Mouse (Mus musculus): ENCODE data around the gene Cacna1c.

Gene Cacna1c

DNA sequence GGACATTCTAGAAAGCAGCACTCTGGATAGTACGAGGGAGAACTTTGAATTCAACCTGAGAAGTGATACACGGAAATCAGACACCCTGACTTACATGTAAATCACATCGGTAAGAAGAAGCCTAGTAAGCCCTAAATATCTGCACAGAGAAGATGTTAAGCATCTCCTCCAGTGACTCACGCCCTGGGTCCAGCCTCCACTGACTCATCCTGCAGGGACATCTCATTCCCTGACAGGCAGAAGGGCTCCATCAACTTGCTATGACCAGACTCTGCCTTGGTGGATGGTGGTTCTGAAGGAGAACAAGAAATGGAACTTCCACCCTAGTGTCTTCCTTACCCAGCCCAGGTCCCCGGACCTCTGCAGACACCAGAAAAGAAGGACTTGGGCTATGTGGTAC, 191.6 kb downstream of the Cacna1c start:
- no peak for DNase-seq (ENCODE audit: low spot score)

DNA sequence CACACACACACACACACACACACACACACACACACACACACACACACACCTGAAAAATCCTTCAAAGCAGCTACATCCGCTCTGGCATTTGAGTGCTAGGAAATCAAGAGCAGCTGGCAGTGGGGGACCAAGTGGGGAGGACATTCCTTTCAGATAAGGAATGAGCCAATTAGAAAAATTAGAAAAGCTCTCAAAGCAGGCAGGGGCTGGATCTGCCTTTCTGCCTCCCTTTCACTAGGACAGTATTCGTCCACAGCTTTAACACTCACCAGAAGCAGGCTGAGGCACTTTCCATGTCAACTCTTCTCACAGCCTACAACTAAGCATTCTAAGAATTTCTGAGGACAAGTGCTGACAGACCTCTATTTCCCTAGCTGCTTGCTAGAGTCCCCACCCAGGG, 194.8 kb downstream of the Cacna1c start:
- no peak for DNase-seq (ENCODE audit: low spot score)

DNA sequence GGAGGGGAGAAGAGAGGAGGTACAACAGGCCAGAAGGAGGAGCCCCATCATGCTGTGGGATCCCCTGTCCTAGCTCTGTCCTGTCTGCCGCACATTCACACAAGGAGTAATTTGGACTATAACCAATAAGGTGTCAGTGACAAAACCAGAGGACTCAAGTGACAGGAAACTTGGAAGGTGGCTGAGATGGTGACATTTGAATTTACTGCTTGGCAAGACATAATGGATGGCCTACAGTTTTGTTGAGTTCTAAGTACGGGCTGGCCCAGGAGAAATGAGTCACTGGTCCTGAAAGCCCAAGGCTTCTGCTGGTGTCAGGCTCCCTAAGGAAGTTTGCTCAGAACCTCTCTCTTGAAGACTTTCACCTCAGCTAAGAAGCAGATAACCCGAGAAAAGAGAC, 196.0 kb downstream of the Cacna1c start:
- DNase-seq (ENCODE audit: low spot score), result no peak

DNA sequence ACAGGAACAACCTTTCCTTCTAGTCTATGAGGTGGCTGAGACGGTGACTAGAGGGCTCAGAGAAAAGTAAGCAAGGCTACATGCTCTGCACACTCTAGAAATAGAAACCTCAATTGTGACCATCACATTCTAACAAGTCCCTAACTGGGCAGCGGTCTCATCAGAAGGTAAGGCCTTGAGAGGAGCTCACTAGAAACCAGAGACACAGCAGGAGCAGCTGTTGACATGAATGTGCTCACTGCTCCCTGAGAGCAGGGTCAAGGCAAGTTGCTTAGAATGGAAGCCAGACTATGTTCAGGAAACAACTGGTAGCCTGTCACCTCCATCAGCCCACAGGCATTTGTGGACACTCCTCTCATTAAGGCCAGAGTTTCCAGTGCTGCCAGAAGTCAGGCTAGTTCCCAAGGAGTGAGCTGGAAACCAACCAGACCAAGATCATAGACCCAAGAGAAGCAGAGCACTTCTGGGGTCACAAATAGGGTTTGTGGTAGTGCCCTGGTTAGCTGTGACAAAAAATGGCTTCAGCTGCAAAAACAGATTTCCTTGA, 196.8 kb downstream of the Cacna1c start:
- DNase-seq (ENCODE audit: low spot score), result no peak

DNA sequence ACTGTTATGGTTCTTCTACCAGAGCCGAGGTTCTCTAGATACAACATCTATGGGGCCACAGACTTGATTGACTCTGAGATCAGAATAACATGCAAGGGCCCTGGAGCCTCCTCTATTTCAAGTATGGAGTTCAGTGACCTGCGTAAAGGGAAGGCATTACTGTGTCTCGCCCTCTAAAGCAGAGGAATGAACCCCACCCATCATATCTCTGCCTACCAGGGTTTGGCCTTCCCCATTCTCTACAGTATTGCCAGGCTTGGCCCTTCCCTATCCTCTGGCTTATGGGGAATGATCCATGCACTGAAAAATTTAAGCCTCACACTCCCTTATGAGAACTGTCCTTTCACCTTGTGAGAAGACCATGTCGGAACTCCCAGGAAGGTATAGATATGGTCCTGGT, 198.8 kb downstream of the Cacna1c start:
- no peak for DNase-seq (ENCODE audit: low spot score)

DNA sequence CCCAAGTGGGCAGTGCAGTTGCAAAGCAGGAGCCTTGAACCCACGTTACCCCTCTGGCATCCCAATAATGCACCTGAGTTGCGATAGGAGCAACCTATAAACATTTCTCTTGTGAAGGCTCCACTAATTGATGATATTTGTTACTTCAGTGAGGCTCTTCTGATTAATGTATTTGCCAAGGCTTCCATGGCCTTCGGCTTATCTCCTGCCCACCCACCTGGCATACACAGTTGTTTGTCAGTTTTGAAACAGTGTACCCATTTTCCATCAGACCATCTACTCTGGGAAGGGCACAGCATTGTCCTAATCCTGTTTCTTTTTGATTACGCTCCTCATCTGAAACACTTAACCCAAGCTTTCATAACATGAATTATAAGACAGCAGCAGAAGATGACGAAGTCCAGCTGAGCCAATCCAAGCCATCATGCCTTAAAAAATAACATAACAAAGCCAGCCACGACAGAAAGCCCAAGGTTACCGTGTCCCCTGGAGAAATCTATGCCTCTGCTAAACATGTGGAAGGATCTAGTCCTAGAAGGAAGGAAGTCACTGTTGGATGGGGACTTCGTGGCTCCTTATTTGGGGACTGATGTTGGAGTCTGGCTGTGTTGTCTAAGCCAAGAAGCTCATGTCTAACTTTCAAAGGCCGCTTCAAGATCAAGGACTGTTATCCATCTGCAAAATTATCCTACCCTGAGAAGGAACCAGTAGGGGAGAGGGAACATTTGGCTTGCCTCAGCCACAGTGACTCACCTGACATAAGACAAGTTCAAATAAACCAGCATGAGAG, 201.8 kb downstream of the Cacna1c start:
- no peak for DNase-seq (ENCODE audit: low spot score)

DNA sequence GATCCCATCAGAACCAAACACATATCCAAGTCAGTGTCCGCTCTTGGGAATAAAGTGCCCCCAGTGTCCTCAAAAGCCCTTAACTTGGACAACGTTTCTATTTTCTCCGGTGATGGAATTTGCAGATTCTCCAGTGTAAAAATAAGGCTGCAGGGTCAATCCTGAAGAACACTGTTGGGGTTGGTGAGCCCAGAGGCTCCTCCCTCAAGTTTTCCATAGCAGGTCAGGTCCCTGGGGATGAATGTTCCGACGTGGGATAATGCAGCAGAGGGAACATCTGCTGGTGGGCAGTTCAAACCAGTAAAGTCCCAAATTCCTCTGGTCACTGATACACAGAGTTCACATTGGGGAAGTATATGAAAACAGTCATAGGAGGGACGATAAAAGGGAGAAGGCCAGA, 203.8 kb downstream of the Cacna1c start:
- DNase-seq (ENCODE audit: low spot score), result no peak

DNA sequence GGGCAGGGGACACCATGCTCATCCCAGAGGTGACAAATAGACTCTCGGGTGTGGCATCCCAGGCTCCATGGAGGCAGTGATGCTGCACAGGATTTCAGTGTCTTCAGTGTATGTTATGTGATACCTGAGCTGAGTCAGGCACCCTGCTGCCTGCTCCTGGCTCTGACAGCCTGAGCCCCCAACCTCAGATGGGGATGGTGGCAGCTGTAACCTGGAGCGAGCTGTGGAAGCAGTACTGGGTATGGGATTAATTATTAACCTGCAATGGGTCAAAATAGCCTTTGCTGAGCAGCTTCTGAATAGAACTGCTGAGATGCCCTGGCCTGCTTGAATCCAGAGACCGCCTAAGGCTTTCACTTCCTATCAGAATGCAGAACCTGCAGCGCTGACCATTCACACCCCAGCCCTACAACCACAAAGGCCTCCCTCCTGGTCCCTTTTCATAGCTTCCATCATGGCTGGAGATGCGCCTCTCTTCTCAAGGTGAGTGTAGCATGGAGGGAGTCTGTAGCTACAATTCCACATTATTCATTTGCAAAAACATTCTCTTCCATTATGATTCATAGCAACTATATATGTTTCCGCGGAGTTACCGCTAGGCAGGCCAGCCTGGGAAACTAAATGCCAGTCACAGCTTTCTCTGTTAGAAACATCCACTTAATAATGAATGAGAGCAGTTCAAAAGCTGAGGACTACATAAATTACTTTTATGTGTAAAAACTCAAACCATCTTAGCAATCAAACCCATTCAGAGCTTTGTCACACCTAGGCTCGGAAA, 206.0 kb downstream of the Cacna1c start:
- no peak for DNase-seq (ENCODE audit: low spot score)

DNA sequence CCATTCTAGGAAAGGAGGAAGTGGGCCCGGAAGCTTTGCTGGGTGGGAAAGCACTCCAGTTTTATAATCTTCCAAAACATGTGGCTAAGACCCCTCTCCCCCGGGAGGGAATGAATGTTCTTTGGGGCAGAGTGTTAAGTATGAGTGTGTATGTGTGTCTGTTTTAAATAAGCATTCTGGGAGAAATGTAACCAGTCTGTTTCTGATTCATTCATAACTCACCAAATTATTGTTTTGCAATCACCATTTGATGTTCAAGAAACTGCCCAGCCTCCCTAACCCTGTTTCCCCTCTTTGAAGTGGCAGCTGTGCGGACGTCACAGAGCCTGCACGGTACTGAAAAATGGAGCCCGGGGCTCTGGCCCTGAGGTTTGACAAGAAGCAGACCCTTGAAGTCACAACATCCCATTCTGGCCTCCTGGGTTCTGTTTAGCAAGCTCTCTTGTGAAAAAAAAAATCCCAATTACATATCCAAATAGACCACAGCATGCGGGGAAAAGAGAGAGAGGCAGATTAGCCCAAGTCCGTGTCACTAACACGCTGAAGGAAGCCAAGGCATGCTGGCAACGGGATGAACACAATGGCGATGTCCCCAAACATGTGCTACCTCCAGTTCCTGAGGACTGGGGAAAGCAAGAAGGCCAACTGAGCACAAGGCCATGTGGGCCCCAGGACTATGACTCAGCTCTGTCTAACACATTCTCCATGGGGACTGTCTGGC, 211.9 kb downstream of the Cacna1c start:
- no peak for DNase-seq (ENCODE audit: low spot score)

DNA sequence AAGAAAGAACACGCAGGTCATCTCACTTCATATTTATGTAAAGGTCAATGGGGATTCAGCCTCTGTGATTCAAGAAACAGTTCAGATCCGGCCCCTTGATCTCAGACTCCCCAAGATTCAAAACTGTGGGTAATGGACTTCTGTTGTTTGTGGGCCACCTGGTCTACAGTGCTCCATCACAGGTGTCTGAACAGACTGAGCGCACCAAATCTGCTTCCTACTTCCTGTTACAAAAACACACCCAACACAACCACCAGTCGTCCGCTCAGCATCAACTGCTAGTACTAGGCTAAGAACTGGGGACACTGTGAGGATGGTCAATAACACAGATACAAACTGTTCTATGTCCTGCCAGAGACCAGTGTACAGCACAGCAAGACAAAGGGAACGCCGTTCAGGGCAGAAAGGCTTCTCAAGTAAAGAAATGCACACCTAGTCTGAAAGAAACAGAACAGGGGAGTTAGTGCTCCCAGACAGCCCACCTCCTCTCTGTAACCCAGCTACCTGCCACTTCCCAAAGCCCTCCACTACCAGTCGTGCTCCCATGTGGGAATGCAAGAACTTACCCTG, 212.7 kb downstream of the Cacna1c start:
- no peak for DNase-seq (ENCODE audit: low spot score)

DNA sequence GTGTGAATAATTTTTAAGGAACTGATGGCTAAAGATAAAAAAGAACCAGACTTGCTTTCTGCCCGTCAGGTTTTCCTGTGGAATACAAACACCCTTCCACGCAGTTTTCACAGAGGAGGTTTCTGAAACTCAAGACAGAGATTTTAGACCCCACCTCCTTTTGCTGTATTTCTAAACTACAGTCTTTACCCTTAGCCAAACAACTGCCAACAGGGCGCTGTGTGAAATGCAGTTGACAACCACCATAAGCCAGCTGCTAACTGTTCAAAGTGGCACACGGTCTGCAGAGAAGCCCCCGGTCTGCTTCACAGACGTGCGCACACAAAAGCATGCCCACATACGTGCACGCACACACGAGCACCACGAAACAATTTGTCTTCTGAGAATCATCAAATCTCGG, 216.0 kb downstream of the Cacna1c start:
- no peak for DNase-seq (ENCODE audit: low spot score)

DNA sequence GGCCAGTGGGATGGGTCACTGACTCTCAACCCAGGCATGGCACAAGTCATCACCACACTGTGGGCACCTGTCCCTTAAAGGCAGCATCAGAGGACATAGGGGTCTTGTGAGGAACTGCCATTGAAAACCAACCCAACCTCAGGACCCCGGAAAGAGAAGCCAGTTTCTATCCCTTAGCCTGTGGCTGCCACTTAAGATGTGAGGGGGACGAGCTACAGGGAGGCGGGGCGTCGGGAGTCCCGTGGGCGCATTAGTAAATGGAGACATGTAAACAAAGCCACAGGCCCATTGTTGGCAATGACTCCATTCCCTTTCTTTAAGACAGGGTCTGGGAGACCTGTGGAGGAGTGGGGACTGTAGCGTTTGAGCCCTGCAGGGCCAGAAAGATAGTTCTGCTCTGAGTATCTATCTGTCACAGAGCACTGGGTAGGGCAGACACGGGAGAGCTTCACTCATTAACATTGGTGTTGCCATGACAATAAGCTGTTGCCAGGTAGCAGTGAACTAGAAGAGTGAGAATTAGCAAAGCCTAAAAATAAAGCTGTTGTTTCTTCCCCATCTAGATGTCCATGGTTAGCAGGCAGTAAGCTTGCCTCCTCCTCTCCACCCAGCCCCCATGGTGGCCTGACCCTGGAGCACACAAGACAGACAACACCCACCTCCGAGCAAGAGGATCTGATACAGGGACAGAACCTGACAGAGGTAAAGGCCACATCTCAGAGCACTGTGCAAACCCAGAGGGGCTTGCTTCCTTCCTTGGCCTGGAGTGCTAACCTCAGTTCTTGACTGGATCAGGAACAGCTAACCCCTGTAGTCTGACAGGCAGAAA, 218.6 kb downstream of the Cacna1c start:
- DNase-seq (ENCODE audit: low spot score), result peak; percentile 17

DNA sequence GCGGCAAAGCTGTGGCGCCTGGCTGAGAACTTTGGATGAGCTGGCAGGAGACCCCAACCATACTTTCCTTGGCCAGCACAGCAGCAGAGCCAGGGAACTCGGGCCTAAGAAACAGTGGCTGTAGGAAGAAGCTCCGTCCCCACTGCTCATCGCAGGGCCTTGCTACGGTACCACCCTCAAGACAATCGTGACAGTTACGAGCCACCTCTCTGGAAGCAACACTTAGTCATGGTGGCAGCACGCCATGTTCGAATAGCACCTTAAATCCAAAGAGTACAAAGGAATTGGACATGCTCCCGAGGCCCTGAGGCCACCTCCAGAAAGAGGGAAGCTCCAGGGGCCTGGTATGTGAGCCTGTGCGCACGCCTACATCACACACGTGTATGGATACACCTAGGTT, 219.6 kb downstream of the Cacna1c start:
- no peak for DNase-seq (ENCODE audit: low spot score)

DNA sequence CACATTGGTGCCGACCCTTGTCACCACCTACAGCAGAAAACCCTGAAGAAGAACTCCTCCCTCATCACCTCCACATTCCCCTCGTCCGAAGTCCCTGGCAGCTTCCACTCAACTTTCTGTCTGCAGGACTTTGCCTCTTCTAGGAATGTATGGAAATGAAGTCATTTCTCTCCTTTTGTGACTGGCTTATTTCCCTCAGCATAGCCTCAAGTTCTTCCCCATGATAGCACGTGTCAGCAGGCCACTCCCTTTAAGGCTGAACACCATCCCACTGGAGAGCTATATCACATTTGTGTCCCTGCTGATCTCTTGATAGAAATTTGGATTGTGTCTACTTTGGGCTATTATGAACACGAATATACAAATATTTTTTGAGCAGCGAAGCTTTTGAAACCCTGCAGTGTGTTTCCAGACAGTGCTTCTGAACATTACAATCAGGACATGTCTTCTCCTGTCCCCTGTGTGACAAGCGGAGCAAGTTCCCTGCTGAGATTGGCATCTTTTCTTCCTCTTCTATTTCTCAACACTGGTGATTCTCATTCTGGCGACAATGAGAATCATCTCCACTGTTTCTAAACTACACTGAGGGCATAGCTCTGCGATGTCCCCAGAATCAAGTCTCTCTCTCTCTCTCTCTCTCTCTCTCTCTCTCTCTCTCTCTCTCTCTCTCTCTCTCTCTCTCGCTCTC, 224.2 kb downstream of the Cacna1c start:
- DNase-seq (ENCODE audit: low spot score), result no peak

DNA sequence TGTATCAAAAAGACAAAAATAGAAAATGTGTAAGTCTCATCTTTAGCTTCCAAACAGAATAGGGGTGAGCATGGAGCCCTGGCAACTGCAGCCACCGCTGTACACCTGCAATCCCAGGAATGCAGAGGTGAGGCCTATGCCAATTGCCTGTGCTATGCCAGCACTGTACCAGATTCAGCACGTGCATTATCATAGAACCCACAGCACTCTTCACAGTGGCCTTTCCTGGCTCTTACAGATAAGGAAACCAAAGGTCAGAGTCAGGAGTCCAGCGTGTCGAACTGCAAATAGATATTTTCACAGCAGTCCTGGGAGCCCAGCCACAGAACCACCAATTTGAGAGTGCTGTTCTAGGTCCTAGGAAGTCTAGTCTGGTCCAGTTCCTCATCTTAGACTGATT, 227.4 kb downstream of the Cacna1c start:
- DNase-seq (ENCODE audit: low spot score), result no peak

DNA sequence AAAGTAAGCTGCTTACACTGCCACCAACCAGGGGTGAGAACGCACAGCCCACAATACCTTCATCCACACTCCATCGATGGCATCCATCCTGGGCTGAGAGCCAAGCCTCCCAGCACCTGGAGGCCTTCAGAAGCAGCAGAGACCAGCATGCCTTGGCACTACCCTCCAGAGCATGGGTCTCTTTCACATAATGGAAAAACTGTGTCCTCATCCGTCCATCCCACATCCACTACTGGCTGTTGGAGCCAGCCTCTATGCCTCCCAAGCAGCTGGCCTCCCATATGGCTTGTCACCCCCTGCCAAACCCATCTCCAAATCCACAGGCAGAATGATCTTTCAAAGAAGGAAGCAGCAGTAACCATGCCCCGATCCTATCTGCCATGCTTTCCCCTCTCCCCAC, 229.3 kb downstream of the Cacna1c start:
- no peak for DNase-seq (ENCODE audit: low spot score)

DNA sequence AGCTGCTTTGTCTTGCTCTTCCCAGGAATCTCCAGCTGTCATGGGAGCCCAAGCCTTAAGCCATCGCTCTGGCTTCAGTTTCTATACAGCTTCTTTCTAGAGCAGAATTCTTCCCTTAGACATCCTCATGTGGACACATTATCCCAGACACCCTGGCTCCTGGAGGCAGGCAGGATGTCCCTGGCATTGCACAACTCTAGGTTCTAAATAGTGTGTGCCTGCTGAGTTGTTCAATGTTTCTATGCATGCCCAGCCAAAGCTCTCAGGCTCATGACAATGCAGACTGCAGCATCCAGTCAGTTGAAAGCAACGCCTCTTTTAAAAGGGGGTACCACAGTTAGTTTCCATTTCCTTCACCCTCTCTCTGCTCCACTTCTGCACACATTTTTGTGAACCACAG, 230.6 kb downstream of the Cacna1c start:
- DNase-seq (ENCODE audit: low spot score), result no peak

DNA sequence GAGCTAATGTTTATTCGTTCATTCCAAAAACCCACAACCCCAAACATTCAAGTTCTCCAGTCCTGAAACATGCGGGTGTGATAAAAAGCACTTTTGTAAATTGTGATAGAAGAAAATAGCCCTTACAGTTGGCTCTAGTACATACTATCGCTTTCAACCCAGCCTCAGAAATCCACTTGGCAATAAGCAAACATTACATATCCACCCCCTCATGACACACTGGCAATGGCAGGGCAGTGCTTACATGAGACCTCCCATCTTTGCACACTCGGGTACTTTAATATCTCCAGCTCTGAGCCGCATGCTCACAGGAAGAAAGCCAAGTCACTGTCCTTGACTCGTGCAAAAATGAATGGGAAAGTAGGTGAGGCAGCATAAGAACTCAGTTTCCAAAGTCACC, 232.4 kb downstream of the Cacna1c start:
- DNase-seq (ENCODE audit: low spot score), result no peak

DNA sequence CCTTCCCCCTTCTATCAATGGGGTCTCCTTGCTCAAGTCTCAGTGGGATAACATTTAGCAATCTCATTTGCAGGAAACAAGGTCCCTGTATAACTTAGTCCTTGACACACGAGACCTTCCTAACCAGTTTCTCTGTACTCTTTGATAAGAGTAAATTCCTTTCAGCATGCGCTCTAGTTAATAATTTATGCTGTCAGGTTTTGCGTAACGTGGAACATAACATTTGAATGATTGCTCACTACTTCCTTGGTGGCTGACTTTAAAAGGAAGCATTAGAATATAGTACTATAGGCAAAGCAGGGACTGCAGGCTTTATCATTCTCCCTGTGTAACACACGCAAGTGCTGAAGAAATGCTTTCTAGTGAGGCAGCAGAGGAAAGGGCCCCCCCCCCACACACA, 232.9 kb downstream of the Cacna1c start:
- no peak for DNase-seq (ENCODE audit: low spot score)

DNA sequence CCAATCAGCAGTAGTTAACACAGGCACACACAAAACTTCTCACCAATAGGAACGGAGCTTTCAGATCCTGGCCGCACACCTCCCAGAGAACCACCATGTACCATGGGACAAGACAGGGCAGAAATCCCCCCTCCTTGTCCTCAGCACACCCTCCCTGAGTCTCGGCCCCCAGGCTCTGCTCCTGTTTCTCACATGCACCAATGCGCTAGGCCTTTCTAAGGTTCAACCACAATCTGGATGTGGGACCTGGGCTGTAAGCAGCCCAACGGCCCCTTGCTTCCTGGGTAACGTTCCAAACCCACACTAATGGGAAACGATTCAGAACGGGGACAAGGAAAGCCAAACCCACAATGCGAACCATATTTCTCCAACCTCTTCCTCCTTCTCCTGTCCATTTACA, 237.7 kb downstream of the Cacna1c start:
- DNase-seq (ENCODE audit: low spot score), result no peak

DNA sequence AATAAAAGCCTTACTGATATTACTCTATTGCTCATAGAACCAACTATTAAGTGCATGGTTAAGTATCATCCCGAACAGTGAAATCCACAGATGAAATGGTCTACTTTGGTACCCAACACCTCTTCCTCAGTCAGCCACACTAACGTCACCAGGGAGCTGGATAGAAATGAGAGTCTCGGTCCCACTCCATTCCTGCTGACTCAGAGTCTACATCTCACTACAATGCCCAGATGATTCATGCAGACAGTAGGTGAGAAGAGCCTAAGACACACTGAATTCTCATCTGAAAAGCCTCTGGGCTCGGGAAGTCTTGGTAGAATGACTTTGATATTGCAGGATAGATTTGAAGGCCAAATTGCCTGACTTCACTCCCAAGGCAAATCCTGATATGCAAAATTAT, 240.0 kb downstream of the Cacna1c start:
- DNase-seq (ENCODE audit: low spot score), result no peak
